Mouse (Mus musculus): Measurements from ENCODE around the gene Anapc11.

- TF ChIP-seq CTCF (conservative IDR thresholded peaks at IDR 0.05; ENCODE audit: low read length) (no peak), NANOG (IDR thresholded peaks at IDR 0.05; ENCODE audit: borderline replicate concordance, low read length) (no peak)
These were observed 48.9 kb upstream of the Anapc11 start, which contains the start of gene Mcrip1 for GRCm38 (mm10) chr11:120549168-120549945.

All from E14TG2a.4 (cell line).